In genomic region chr5:75214929-75215328, GRCm38 (mm10) we compare ENCODE assay signal across 17 mouse cellular contexts.
DNase-seq lines count a peak whose midpoint lies in the region; ATAC-seq and TF ChIP-seq lines count a peak whose summit lies in the region.
"Had no signal": no experiment of that assay in that cellular context is flagged by ENCODE, and none has a peak within 500 bp of the region (broad histone marks: within the 10 kb centered on the region; RNA-seq: fewer than 3 reads in every experiment).

No protein-coding gene starts in this region.

- no peaks in the 10 kb centered on the region for H3K36me3 ChIP-seq in hindbrain, embryonic 12.5 days
- no peaks in the 10 kb centered on the region for H3K36me3 ChIP-seq in hindbrain, embryonic 14.5 days (replicated peaks; ENCODE audit: control insufficient read depth, insufficient read depth)
- no peaks in the 10 kb centered on the region for H3K36me3 ChIP-seq in neural tube, embryonic 14.5 days (ENCODE audit: control insufficient read depth, insufficient read depth, low read length)
- no peaks in the 10 kb centered on the region for H3K36me3 ChIP-seq in hindbrain, embryonic 16.5 days (ENCODE audit: control insufficient read depth, insufficient read depth, low read length)
- no peaks in the 10 kb centered on the region for H3K36me3 ChIP-seq in liver, postnatal 0 days (replicated peaks; ENCODE audit: insufficient read depth, low read length)
- H3K36me3 ChIP-seq: embryonic facial prominence, embryonic 15.5 days; forebrain, embryonic 15.5 days; G1E; heart, embryonic 12.5 days; hindbrain, embryonic 15.5 days had no signal

- H3K27me3 ChIP-seq in hindbrain, embryonic 12.5 days: no peaks in the 10 kb centered on the region
- H3K27me3 ChIP-seq in hindbrain, embryonic 14.5 days (ENCODE audit: control insufficient read depth, insufficient read depth, low read length): no peaks in the 10 kb centered on the region
- no peaks in the 10 kb centered on the region for H3K27me3 ChIP-seq in neural tube, embryonic 14.5 days (ENCODE audit: control insufficient read depth, insufficient read depth, low read length)
- no peaks in the 10 kb centered on the region for H3K27me3 ChIP-seq in hindbrain, embryonic 16.5 days (replicated peaks; ENCODE audit: control insufficient read depth, insufficient read depth, low read length)
- no peaks in the 10 kb centered on the region for H3K27me3 ChIP-seq in liver, postnatal 0 days (ENCODE audit: insufficient read depth, low read length)
- H3K27me3 ChIP-seq: embryonic facial prominence, embryonic 15.5 days; forebrain, embryonic 15.5 days; hindbrain, embryonic 15.5 days had no signal

- no peaks in the 10 kb centered on the region for H3K9me3 ChIP-seq in hindbrain, embryonic 12.5 days (replicated peaks)
- H3K9me3 ChIP-seq in hindbrain, embryonic 14.5 days (ENCODE audit: control insufficient read depth, low read length): no peaks in the 10 kb centered on the region
- H3K9me3 ChIP-seq in neural tube, embryonic 14.5 days (ENCODE audit: control insufficient read depth, low read length): no peaks in the 10 kb centered on the region
- H3K9me3 ChIP-seq in hindbrain, embryonic 16.5 days (ENCODE audit: control insufficient read depth, low read length): no peaks in the 10 kb centered on the region
- no peaks in the 10 kb centered on the region for H3K9me3 ChIP-seq in liver, postnatal 0 days (ENCODE audit: low read length)
- H3K9me3 ChIP-seq: embryonic facial prominence, embryonic 15.5 days; forebrain, embryonic 15.5 days; G1E; hindbrain, embryonic 15.5 days had no signal

- no peak overlapping the region for H3K4me2 ChIP-seq in hindbrain, embryonic 12.5 days (replicated peaks)
- no peak overlapping the region for H3K4me2 ChIP-seq in hindbrain, embryonic 14.5 days (replicated peaks)
- no peak overlapping the region for H3K4me2 ChIP-seq in neural tube, embryonic 14.5 days (ENCODE audit: low read depth, low read length)
- H3K4me2 ChIP-seq in hindbrain, embryonic 16.5 days (ENCODE audit: low read length): no peak overlapping the region
- H3K4me2 ChIP-seq in liver, postnatal 0 days (ENCODE audit: low read depth, low read length): no peak overlapping the region
- H3K4me2 ChIP-seq: embryonic facial prominence, embryonic 15.5 days; forebrain, embryonic 15.5 days; heart, embryonic 12.5 days; hindbrain, embryonic 15.5 days had no signal

- no peak overlapping the region for H3K27ac ChIP-seq in hindbrain, embryonic 12.5 days
- H3K27ac ChIP-seq in hindbrain, embryonic 14.5 days: no peak overlapping the region
- H3K27ac ChIP-seq in neural tube, embryonic 14.5 days (ENCODE audit: low read depth, low read length): no peak overlapping the region
- H3K27ac ChIP-seq in hindbrain, embryonic 16.5 days (ENCODE audit: low read depth, low read length): no peak overlapping the region
- no peak overlapping the region for H3K27ac ChIP-seq in liver, postnatal 0 days (ENCODE audit: low read depth)
- H3K27ac ChIP-seq: embryonic facial prominence, embryonic 15.5 days; forebrain, embryonic 15.5 days; hindbrain, embryonic 15.5 days had no signal

- no peak overlapping the region for H3K9ac ChIP-seq in hindbrain, embryonic 12.5 days
- no peak overlapping the region for H3K9ac ChIP-seq in hindbrain, embryonic 14.5 days
- H3K9ac ChIP-seq in neural tube, embryonic 14.5 days (replicated peaks; ENCODE audit: low read depth, low read length): no peak overlapping the region
- no peak overlapping the region for H3K9ac ChIP-seq in hindbrain, embryonic 16.5 days (ENCODE audit: low read depth, low read length)
- no peak overlapping the region for H3K9ac ChIP-seq in liver, postnatal 0 days (replicated peaks)
- H3K9ac ChIP-seq: embryonic facial prominence, embryonic 15.5 days; forebrain, embryonic 15.5 days; heart, embryonic 12.5 days; hindbrain, embryonic 15.5 days had no signal

- TF ChIP-seq EP300 in liver, postnatal 0 days (IDR thresholded peaks at IDR 0.05; ENCODE audit: low read depth): no peak

- DNase-seq in hindbrain, embryonic 14.5 days (ENCODE audit: low spot score): no peak
- DNase-seq in neural tube, embryonic 10.5 days (ENCODE audit: extremely low spot score, low spot score): no peak
- no peak for DNase-seq in liver, postnatal 0 days
- no peak for DNase-seq in urinary bladder, postnatal 36 days (ENCODE audit: low spot score in 2 of 2)
- DNase-seq: adrenal gland, adult 8-10 months; cerebellum, adult 11 months; cerebellum, adult 8-10 months; gastrocnemius, postnatal 36 days had no signal

- no peak overlapping the region for H3K4me3 ChIP-seq in hindbrain, embryonic 12.5 days
- no peak overlapping the region for H3K4me3 ChIP-seq in hindbrain, embryonic 14.5 days (replicated peaks; ENCODE audit: low read length)
- no peak overlapping the region for H3K4me3 ChIP-seq in neural tube, embryonic 14.5 days (ENCODE audit: low read depth, low read length)
- no peak overlapping the region for H3K4me3 ChIP-seq in hindbrain, embryonic 16.5 days (ENCODE audit: low read length)
- H3K4me3 ChIP-seq in liver, postnatal 0 days (ENCODE audit: low read depth, low read length): no peak overlapping the region
- H3K4me3 ChIP-seq: embryonic facial prominence, embryonic 15.5 days; erythroblast, embryonic 14.5 days; forebrain, embryonic 15.5 days; heart, embryonic 12.5 days; hindbrain, embryonic 15.5 days had no signal

- ATAC-seq in hindbrain, embryonic 12.5 days (ENCODE audit: low FRiP score): 0 out of 2 replicates have a peak, but pooled peaks have one; percentile 41
- ATAC-seq in hindbrain, embryonic 14.5 days (ENCODE audit: low FRiP score): no peak
- ATAC-seq in neural tube, embryonic 14.5 days (ENCODE audit: low read depth): peak; percentile 29; the same call in 1 of the 2 replicates
- ATAC-seq in hindbrain, embryonic 16.5 days: peak; percentile 34; the same call in 1 of the 2 replicates
- no peak for ATAC-seq in liver, postnatal 0 days
- ATAC-seq: forebrain, embryonic 15.5 days had no signal

- H3K4me1 ChIP-seq in hindbrain, embryonic 12.5 days: no peaks in the 10 kb centered on the region; the same call in 1 of the 2 replicates
- no peaks in the 10 kb centered on the region for H3K4me1 ChIP-seq in hindbrain, embryonic 14.5 days (replicated peaks; ENCODE audit: control insufficient read depth, insufficient read depth, low read length)
- no peaks in the 10 kb centered on the region for H3K4me1 ChIP-seq in neural tube, embryonic 14.5 days (ENCODE audit: control insufficient read depth, insufficient read depth, low read length)
- H3K4me1 ChIP-seq in hindbrain, embryonic 16.5 days (ENCODE audit: control insufficient read depth, insufficient read depth, low read depth, low read length): no peaks in the 10 kb centered on the region
- H3K4me1 ChIP-seq in liver, postnatal 0 days (ENCODE audit: insufficient read depth): no peaks in the 10 kb centered on the region
- H3K4me1 ChIP-seq: embryonic facial prominence, embryonic 15.5 days; heart, embryonic 12.5 days had no signal

- 83% methylated on average over 7 of the region's 7 CpGs for WGBS in hindbrain, embryonic 12.5 days
- 83% methylated on average over 7 of the region's 7 CpGs for WGBS in hindbrain, embryonic 14.5 days
- WGBS in neural tube, embryonic 14.5 days: 84% methylated on average over 7 of the region's 7 CpGs
- 84% methylated on average over 7 of the region's 7 CpGs for WGBS in hindbrain, embryonic 16.5 days
- 74% methylated on average over 7 of the region's 7 CpGs for WGBS in liver, postnatal 0 days (ENCODE audit: insufficient replicate concordance)

- no peak for TF ChIP-seq CTCF in liver, postnatal 0 days (IDR thresholded peaks at IDR 0.05; ENCODE audit: low read depth)

Comparison
In these comparisons a context has a peak if more than half of its experiments do, and no peak if none do; other contexts are left out.
1. ATAC-seq: peak in hindbrain, embryonic 12.5 days (single experiment), neural tube, embryonic 14.5 days (single experiment) and hindbrain, embryonic 16.5 days (single experiment); none in hindbrain, embryonic 14.5 days (single experiment) and liver, postnatal 0 days (single experiment).